ENCODE assay signal across 14 mouse cellular contexts in genomic region chr3:81661620-81662019, GRCm38 (mm10).
DNase-seq lines count a peak whose midpoint lies in the region; ATAC-seq and TF ChIP-seq lines count a peak whose summit lies in the region.
"Had no signal": no experiment of that assay in that cellular context is flagged by ENCODE, and none has a peak within 500 bp of the region (broad histone marks: within the 10 kb centered on the region; RNA-seq: fewer than 3 reads in every experiment).

No protein-coding gene starts in this region.

- 26% methylated on average over 1 of the region's 1 CpGs for WGBS in hindbrain, embryonic 11.5 days
- 6% methylated on average over 1 of the region's 1 CpGs for WGBS in midbrain, embryonic 15.5 days

- peak; percentile 91 for ATAC-seq in hindbrain, embryonic 11.5 days (ENCODE audit: low FRiP score)
- peak; percentile 52; the same call in 1 of the 2 replicates for ATAC-seq in midbrain, embryonic 15.5 days (replicated peaks)

- TF ChIP-seq CTCF in brain, embryonic 14.5 days (IDR thresholded peaks at IDR 0.05; ENCODE audit: borderline replicate concordance, extremely low read depth, insufficient read depth, insufficient read length), result no peak

- H3K4me3 ChIP-seq in hindbrain, embryonic 11.5 days (ENCODE audit: low read depth, low read length), result no peak overlapping the region
- H3K4me3 ChIP-seq in midbrain, embryonic 15.5 days, result no peak overlapping the region
- H3K4me3 ChIP-seq: megakaryocyte, embryonic 14.5 days had no signal

- TF ChIP-seq POLR2A in brain, embryonic 14.5 days (IDR thresholded peaks at IDR 0.05; ENCODE audit: borderline replicate concordance, extremely low read depth, insufficient read depth, insufficient read length, poor library complexity, severe bottlenecking), result no peak

- H3K4me1 ChIP-seq in hindbrain, embryonic 11.5 days (replicated peaks; ENCODE audit: control insufficient read depth, insufficient read depth, low read length), result no peaks in the 10 kb centered on the region
- H3K4me1 ChIP-seq in midbrain, embryonic 15.5 days, result peaks cover 3% of the 10 kb centered on the region; the same call in 1 of the 2 replicates
- H3K4me1 ChIP-seq: megakaryocyte, embryonic 14.5 days had no signal

- no peaks in the 10 kb centered on the region for H3K9me3 ChIP-seq in hindbrain, embryonic 11.5 days (ENCODE audit: control insufficient read depth, low read length)
- no peaks in the 10 kb centered on the region for H3K9me3 ChIP-seq in midbrain, embryonic 15.5 days
- H3K9me3 ChIP-seq: megakaryocyte, embryonic 14.5 days had no signal

- H3K27me3 ChIP-seq in hindbrain, embryonic 11.5 days (ENCODE audit: control insufficient read depth, insufficient read depth, low read length), result no peaks in the 10 kb centered on the region
- H3K27me3 ChIP-seq in midbrain, embryonic 15.5 days (replicated peaks), result no peaks in the 10 kb centered on the region
- H3K27me3 ChIP-seq: CH12.LX; megakaryocyte, embryonic 14.5 days had no signal

- H3K27ac ChIP-seq in hindbrain, embryonic 11.5 days (ENCODE audit: low read depth, low read length), result no peak overlapping the region
- H3K27ac ChIP-seq in midbrain, embryonic 15.5 days, result no peak overlapping the region

- no peaks in the 10 kb centered on the region for H3K36me3 ChIP-seq in hindbrain, embryonic 11.5 days (ENCODE audit: control insufficient read depth, insufficient read depth, low read length)
- H3K36me3 ChIP-seq in midbrain, embryonic 15.5 days (replicated peaks), result no peaks in the 10 kb centered on the region

- DNase-seq in brain, embryonic 14.5 days (ENCODE audit: low read depth), result peak; percentile 83
- DNase-seq in embryo, embryonic 11.5 days (ENCODE audit: low read depth, low spot score), result peak; percentile 20
- peak; percentile 63 for DNase-seq in hindbrain, embryonic 11.5 days (ENCODE audit: low spot score)
- DNase-seq in adrenal gland, adult 2 months, result no peak
- no peak for DNase-seq in liver
- no peak for DNase-seq in testis, postnatal 10 days (ENCODE audit: low spot score)
- DNase-seq: adrenal gland, postnatal 36 days; cerebellum, postnatal 36 days; kidney, postnatal 36 days; left cerebral cortex, postnatal 4 days; thymus, postnatal 25 days had no signal

- no peak overlapping the region for H3K4me2 ChIP-seq in hindbrain, embryonic 11.5 days (replicated peaks; ENCODE audit: low read depth, low read length)
- no peak overlapping the region for H3K4me2 ChIP-seq in midbrain, embryonic 15.5 days

- no peak overlapping the region for H3K9ac ChIP-seq in hindbrain, embryonic 11.5 days (ENCODE audit: low read depth, low read length)
- no peak overlapping the region for H3K9ac ChIP-seq in midbrain, embryonic 15.5 days

Comparison
In these comparisons a context has a peak if more than half of its experiments do, and no peak if none do; other contexts are left out.
1. DNase-seq: peak in brain, embryonic 14.5 days (single experiment), embryo, embryonic 11.5 days (single experiment) and hindbrain, embryonic 11.5 days (single experiment); none in adrenal gland, adult 2 months (single experiment), liver (single experiment) and testis, postnatal 10 days (single experiment).